In the genomic region with DNA sequence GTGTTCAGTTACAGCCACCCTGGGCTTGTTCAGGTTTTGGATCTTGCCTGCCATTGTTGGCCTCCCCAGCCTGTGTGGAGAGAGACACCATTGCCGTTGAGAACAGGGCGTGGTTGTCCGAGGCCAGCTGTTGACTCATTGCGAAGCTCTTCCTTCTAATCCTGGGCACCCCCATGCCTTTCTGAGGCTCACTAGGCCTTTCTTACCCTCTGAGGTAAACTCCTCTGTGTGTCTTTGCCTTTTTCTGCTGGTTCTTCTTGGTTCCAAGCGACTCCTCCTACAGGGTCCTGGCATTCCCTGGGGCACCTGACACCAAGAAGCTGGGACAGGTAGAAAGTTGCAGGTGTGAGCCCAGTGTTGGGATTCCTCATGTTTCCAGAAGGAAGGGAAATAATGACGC, we compare ENCODE assay signal across 16 mouse cellular contexts.
"Had no signal": no experiment of that assay in that cellular context is flagged by ENCODE, and none has a peak within 500 bp of the region (broad histone marks: within the 10 kb centered on the region; RNA-seq: fewer than 3 reads in every experiment).

No protein-coding gene starts in this region.

- H3K4me1 ChIP-seq: liver, embryonic 13.5 days; lung, embryonic 15.5 days; megakaryocyte, embryonic 14.5 days had no signal

- H3K27me3 ChIP-seq: kidney, embryonic 15.5 days; liver, embryonic 13.5 days; lung, embryonic 15.5 days; megakaryocyte, embryonic 14.5 days had no signal

- H3K27ac ChIP-seq: kidney, embryonic 15.5 days; left cerebral cortex, adult 2 months; liver, embryonic 13.5 days; lung, embryonic 15.5 days; macrophage; midbrain, embryonic 13.5 days; neural tube, embryonic 12.5 days; stomach, postnatal 0 days had no signal

- H3K9ac ChIP-seq: kidney, embryonic 15.5 days; liver, embryonic 13.5 days; liver, postnatal 0 days; lung, embryonic 15.5 days; midbrain, embryonic 13.5 days; neural tube, embryonic 12.5 days had no signal

- H3K9me3 ChIP-seq: kidney, embryonic 15.5 days; lung, embryonic 15.5 days; midbrain, embryonic 13.5 days; neural tube, embryonic 12.5 days had no signal

- H3K4me2 ChIP-seq: kidney, embryonic 15.5 days; liver, embryonic 13.5 days; lung, embryonic 15.5 days; midbrain, embryonic 13.5 days had no signal

- ATAC-seq: liver, postnatal 0 days had no signal

- H3K4me3 ChIP-seq: kidney, embryonic 15.5 days; left cerebral cortex, adult 2 months; liver, embryonic 13.5 days; lung, embryonic 15.5 days; megakaryocyte, embryonic 14.5 days; midbrain, embryonic 13.5 days; neural tube, embryonic 12.5 days had no signal

- DNase-seq: kidney, adult 2 months; kidney, postnatal 25 days; liver; liver, embryonic 13.5 days; liver, postnatal 0 days; lung, postnatal 14 days; right cerebral cortex, postnatal 25 days; thymus, postnatal 4 days had no signal

- H3K36me3 ChIP-seq: kidney, embryonic 15.5 days; liver, embryonic 13.5 days; lung, embryonic 15.5 days; midbrain, embryonic 13.5 days; neural tube, embryonic 12.5 days had no signal
